Mouse (Mus musculus): ENCODE results near the gene Sprr2d.

DNA sequence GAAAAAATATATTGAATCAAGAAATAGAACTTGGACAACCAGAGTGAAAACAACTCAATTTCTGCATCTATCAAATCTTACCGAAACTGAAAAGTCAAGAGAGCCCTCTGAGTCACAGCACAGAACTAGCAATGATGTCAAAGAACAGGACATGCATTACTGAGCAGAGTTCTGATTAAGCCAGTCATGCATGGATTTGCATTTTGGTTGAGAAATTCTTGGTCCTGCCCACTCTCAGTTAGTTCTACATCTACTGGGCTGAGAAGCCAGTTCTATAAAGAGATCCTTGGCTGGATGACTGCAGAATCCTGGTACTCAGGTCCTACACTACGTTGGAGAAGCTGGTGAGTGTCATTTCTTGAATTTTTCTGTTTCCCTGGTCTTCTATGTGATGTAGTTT lies 34.7 kb downstream of the Sprr2d start:
- no peak for TF ChIP-seq POLR2A (IDR thresholded peaks at IDR 0.05; ENCODE audit: low read depth, low read length)
- TF ChIP-seq CTCF (IDR thresholded peaks at IDR 0.05; ENCODE audit: borderline replicate concordance, insufficient read depth, low read length): no peak
